ENCODE assay signal across 7 mouse cellular contexts in the genomic region with DNA sequence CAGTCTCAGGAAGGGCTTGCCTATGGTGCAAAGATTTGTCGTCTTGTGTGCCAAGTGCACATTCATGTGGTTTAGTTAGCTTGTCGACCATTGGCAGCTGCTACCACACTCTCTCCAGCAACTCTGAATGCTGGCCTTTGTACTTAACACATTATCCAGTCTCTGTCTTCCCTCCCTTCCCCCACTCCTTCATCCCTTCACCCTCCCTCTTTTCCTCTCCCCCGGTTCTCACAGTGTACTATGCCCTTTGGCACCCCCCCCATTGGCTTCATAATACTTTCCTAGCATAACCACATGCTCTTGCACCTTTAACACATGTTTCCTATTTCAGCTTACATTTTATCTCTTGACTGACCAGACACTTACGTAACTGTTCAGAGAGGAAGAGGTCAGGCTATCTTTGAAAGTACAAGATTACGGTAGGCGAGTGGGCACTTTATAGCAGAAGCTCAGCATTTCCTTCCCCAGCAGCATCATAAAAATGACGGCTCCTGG.
A peak's percentile ranks its signal among the peaks of the same experiment; 100 is the strongest.
DNase-seq lines count a peak whose midpoint lies in the region; ATAC-seq lines count a peak whose summit lies in the region.

No protein-coding gene starts in this region.

- no peaks in the 10 kb centered on the region for H3K27me3 ChIP-seq in liver, embryonic 15.5 days

- peak; percentile 52 for ATAC-seq in liver, embryonic 15.5 days (ENCODE audit: insufficient read depth)

- 0 out of 2 replicates have a peak, but pooled peaks cover 5% of the 10 kb centered on the region for H3K4me1 ChIP-seq in liver, embryonic 15.5 days (replicated peaks)

- DNase-seq in 416B (ENCODE audit: low read depth): peak; percentile 98
- DNase-seq in adipocyte (ENCODE audit: low spot score): peak; percentile 73
- DNase-seq in heart, postnatal 10 days: peak; percentile 34 to 37
- DNase-seq in gastrocnemius, adult 8-10 months (ENCODE audit: low spot score in 2 of 2): no peak
- no peak for DNase-seq in gastrocnemius, postnatal 36 days
- DNase-seq in left cerebral cortex, postnatal 25 days (ENCODE audit: low spot score in 2 of 2): no peak

- no peaks in the 10 kb centered on the region for H3K9me3 ChIP-seq in liver, embryonic 15.5 days (replicated peaks)

- intact Hi-C loops in heart, postnatal 10 days (cut with DNase I): loop anchor here (2.0 to 5.0 kb wide), 3 partner anchors 82 to 227 kb away; no protein-coding TSS in a partner anchor
- intact Hi-C loops in gastrocnemius, postnatal 36 days (cut with DNase I): no loop called here
- intact Hi-C loops in left cerebral cortex, postnatal 25 days (cut with DNase I): loop anchor here (2.0 to 10.0 kb wide), 2 partner anchors 158 to 230 kb away; no protein-coding TSS in a partner anchor

- no peak overlapping the region for H3K27ac ChIP-seq in liver, embryonic 15.5 days (replicated peaks)

- H3K4me2 ChIP-seq in liver, embryonic 15.5 days: no peak overlapping the region

- 15% methylated on average over 7 of the region's 7 CpGs for WGBS in liver, embryonic 15.5 days (ENCODE audit: insufficient replicate concordance)

- no peak overlapping the region for H3K9ac ChIP-seq in liver, embryonic 15.5 days

- no peak overlapping the region for H3K4me3 ChIP-seq in liver, embryonic 15.5 days (replicated peaks)

- no peaks in the 10 kb centered on the region for H3K36me3 ChIP-seq in liver, embryonic 15.5 days (replicated peaks)

Comparison
In these comparisons a context has a peak if more than half of its experiments do, and no peak if none do; other contexts are left out.
1. DNase-seq: peak in 416B (single experiment), adipocyte (single experiment) and heart, postnatal 10 days (2 of 2); none in gastrocnemius, adult 8-10 months (0 of 2), gastrocnemius, postnatal 36 days (0 of 2) and left cerebral cortex, postnatal 25 days (0 of 2).